Mouse (Mus musculus): ENCODE measurements around the gene Rbm19. TPM values are rescaled to one million over a fixed set of nuclear protein-coding genes. Genes with fewer than 3 reads are reported as not detected.
A peak's percentile ranks its signal among the peaks of the same experiment; 100 is the strongest.

Gene Rbm19
- polyA plus RNA-seq, 1 experiment from 2014 or later, result 21.9 TPM

DNA sequence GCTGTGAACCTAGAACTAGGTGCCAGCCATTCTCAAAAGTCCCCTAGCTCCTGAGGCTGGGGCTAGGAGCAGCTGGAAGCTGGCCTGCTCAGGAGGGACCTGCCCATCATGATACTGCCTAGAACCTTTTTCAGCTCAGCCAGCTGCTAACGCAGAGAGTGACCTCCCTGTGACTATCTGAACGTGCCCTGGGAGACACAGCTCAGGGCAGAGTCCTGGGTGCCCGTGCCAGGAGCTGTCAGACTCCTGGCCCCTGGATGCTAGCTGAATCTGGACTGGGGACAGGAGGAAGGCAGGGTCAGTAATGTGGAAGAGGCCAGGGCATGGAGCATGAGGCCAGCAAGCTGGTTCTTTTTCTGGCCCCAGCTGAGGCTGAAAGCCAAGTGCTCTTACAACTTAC is 22.1 kb downstream of the Rbm19 start:
- H3K9ac ChIP-seq (ENCODE audit: low read depth, low read length), result no peak overlapping the region
- no peaks in the 10 kb centered on the region; the same call in 1 of the 2 replicates for H3K36me3 ChIP-seq (ENCODE audit: control insufficient read depth, insufficient read depth, low read length)
- H3K4me3 ChIP-seq (ENCODE audit: low read length), result no peak overlapping the region
- H3K4me2 ChIP-seq (ENCODE audit: low read length), result no peak overlapping the region
- no peaks in the 10 kb centered on the region for H3K4me1 ChIP-seq (ENCODE audit: control insufficient read depth, insufficient read depth, low read depth, low read length)
- H3K27ac ChIP-seq (ENCODE audit: low read depth, low read length), result no peak overlapping the region
- H3K27me3 ChIP-seq (replicated peaks; ENCODE audit: control insufficient read depth, insufficient read depth, low read length), result no peaks in the 10 kb centered on the region
- no peaks in the 10 kb centered on the region for H3K9me3 ChIP-seq (ENCODE audit: control insufficient read depth, low read length)
- ATAC-seq, result no peak
- WGBS, result 74% methylated on average over 3 of the region's 3 CpGs

DNA sequence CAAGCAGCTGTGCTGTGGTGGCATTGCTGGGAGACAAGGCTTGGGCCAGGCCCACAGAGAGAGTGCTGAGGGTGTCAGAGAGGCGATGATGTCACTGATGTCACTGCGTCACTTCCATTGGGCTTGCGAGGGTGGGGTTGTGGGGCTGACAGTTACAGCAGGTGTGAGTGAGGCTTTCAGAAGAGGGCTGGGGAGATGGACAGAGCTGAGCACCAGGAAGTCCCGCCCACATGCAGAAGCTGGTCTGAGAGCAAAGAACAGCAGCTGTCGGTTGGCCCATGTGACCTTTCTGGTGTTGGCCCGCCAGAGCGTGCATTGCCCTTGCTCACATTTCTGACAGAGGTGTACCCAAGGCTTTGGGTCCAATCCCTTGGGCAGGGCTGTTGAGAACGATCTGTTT is 23.0 kb downstream of the Rbm19 start:
- Histone ChIP-seq H3K36me3 (ENCODE audit: control insufficient read depth, insufficient read depth, low read length) (peaks cover under 1% of the 10 kb centered on the region; the same call in 1 of the 2 replicates), H3K9ac (ENCODE audit: low read depth, low read length) (no peak overlapping the region), H3K27me3 (replicated peaks; ENCODE audit: control insufficient read depth, insufficient read depth, low read length) (no peaks in the 10 kb centered on the region), H3K27ac (ENCODE audit: low read depth, low read length) (no peak overlapping the region), H3K4me1 (ENCODE audit: control insufficient read depth, insufficient read depth, low read depth, low read length) (no peaks in the 10 kb centered on the region), H3K9me3 (ENCODE audit: control insufficient read depth, low read length) (no peaks in the 10 kb centered on the region), H3K4me3 (ENCODE audit: low read length) (no peak overlapping the region), H3K4me2 (ENCODE audit: low read length) (no peak overlapping the region)
- 74% methylated on average over 8 of the region's 8 CpGs for WGBS
- no peak for ATAC-seq

DNA sequence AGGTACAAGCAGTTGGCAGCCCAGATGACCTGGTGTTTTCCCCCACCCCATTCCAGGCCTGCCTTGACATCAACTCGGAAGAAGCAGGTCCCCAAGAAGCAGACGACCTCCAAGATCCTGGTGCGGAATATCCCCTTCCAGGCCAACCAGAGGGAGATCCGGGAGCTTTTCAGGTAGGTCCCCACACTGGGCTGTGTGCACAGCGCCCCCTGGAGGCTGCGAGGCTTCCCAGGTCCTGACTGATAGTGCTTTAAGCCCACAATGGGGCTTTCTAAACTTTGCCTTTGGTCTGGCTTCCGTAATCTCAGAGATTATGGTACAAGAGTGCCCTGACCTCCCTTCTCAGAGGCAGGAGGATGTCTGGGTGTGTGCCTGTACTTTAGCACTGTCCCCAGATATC is 27.7 kb downstream of the Rbm19 start:
- 55% methylated on average over 7 of the region's 7 CpGs for WGBS
- H3K4me1 ChIP-seq (ENCODE audit: control insufficient read depth, insufficient read depth, low read depth, low read length), result no peaks in the 10 kb centered on the region; the same call in 1 of the 2 replicates

DNA sequence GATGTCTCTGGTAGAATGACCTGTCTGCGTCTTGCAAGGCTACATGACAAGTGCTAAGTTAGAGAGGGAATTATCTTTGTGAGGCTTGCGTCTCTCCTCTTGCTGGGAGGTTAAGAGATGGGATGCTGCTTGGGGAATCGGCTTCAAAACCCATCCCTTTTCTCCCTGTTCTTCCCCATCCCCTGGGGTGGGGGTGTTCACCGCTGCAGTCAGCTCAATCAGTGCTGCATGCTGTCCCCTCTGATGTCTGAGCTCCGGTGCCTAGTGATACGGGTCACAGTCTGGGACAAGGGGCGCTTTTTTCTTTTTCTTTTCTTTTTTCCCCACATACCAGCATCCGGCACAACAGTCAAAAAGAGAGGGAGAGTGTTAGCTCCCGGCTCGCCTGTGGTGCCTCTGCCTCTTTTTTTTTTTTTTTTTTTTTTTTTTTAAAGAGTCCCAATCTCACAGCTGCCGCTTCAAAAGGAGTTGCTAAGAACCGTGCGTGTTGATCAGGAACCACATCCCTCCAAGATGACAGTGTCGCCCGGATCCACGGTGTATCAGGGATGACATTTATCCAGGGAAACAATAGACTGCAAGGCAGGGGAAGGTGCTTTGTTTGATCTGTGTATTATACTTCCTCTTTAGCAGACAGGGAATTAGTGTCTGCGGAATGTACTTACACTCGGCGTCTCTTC is 29.2 kb downstream of the Rbm19 start:
- H3K9ac ChIP-seq (ENCODE audit: low read depth, low read length), result peak overlapping the region; percentile 47
- ATAC-seq, result peak; percentile 18; the same call in 1 of the 2 replicates
- no peaks in the 10 kb centered on the region for H3K9me3 ChIP-seq (ENCODE audit: control insufficient read depth, low read length)
- H3K36me3 ChIP-seq (ENCODE audit: control insufficient read depth, insufficient read depth, low read length), result peaks cover 8% of the 10 kb centered on the region; the same call in 1 of the 2 replicates
- no peaks in the 10 kb centered on the region for H3K27me3 ChIP-seq (replicated peaks; ENCODE audit: control insufficient read depth, insufficient read depth, low read length)
- no peaks in the 10 kb centered on the region; the same call in 1 of the 2 replicates for H3K4me1 ChIP-seq (ENCODE audit: control insufficient read depth, insufficient read depth, low read depth, low read length)
- WGBS, result 31% methylated on average over 19 of the region's 19 CpGs
- H3K4me2 ChIP-seq (ENCODE audit: low read length), result 0 out of 2 replicates have a peak overlapping the region, but pooled peaks have one; percentile 18
- H3K27ac ChIP-seq (ENCODE audit: low read depth, low read length), result peak overlapping the region; percentile 36; the same call in 1 of the 2 replicates
- no peak overlapping the region for H3K4me3 ChIP-seq (ENCODE audit: low read length)

More for the DNA sequence above, 27.7 kb downstream of the Rbm19 start:
- peaks cover 8% of the 10 kb centered on the region; the same call in 1 of the 2 replicates for H3K36me3 ChIP-seq (ENCODE audit: control insufficient read depth, insufficient read depth, low read length)
- no peak overlapping the region for H3K4me2 ChIP-seq (ENCODE audit: low read length)
- no peak overlapping the region for H3K9ac ChIP-seq (ENCODE audit: low read depth, low read length)
- H3K27ac ChIP-seq (ENCODE audit: low read depth, low read length), result no peak overlapping the region
- no peak overlapping the region for H3K4me3 ChIP-seq (ENCODE audit: low read length)
- no peaks in the 10 kb centered on the region for H3K27me3 ChIP-seq (replicated peaks; ENCODE audit: control insufficient read depth, insufficient read depth, low read length)
- ATAC-seq, result no peak
- no peaks in the 10 kb centered on the region for H3K9me3 ChIP-seq (ENCODE audit: control insufficient read depth, low read length)

DNA sequence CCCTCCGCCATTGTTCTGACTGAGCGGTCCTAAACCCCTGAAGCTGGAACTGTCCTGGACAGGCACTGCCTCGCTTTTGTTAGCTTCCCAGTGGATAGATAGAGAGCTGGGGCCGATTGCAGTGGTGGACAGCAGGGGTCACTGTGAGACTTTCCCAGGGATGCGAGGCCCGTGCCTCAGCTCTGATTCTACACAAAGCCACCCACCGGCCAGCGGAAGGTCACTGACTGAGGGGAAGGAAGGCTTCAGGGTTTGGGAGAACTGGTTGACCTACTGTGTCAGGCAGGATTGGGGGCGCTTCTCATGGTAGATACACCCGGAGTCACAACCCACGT is 29.8 kb downstream of the Rbm19 start:
- peak overlapping the region; percentile 7; the same call in 1 of the 2 replicates for H3K9ac ChIP-seq (ENCODE audit: low read depth, low read length)
- 0 out of 2 replicates have a peak overlapping the region, but pooled peaks have one; percentile 18 for H3K4me2 ChIP-seq (ENCODE audit: low read length)
- H3K4me1 ChIP-seq (ENCODE audit: control insufficient read depth, insufficient read depth, low read depth, low read length), result no peaks in the 10 kb centered on the region; the same call in 1 of the 2 replicates
- peak; percentile 87 for ATAC-seq
- peak overlapping the region; percentile 48; the same call in 1 of the 2 replicates for H3K27ac ChIP-seq (ENCODE audit: low read depth, low read length)
- no peak overlapping the region for H3K4me3 ChIP-seq (ENCODE audit: low read length)
- H3K36me3 ChIP-seq (ENCODE audit: control insufficient read depth, insufficient read depth, low read length), result peaks cover 8% of the 10 kb centered on the region; the same call in 1 of the 2 replicates
- no peaks in the 10 kb centered on the region for H3K27me3 ChIP-seq (replicated peaks; ENCODE audit: control insufficient read depth, insufficient read depth, low read length)
- 26% methylated on average over 11 of the region's 11 CpGs for WGBS
- H3K9me3 ChIP-seq (ENCODE audit: control insufficient read depth, low read length), result no peaks in the 10 kb centered on the region

DNA sequence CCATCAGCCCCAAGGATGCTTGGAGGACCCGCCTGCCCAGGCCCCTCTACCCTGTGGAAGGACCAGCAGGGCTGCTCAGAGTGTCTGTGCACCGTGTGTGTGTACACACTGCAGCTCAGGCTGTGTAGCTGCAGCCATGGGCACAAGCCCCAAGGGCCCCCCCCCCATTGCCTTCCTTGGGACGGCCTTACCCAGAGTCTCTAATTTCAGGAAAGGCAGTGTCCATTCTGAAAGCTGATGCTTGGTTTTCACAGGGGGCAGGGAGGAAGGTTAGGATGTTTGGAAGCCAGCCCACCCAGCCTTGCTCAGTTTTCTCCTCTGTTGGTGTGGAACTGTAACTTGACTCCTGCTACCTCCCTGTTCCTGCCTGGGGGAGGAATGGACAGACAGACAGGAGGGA is 30.6 kb downstream of the Rbm19 start:
- H3K9ac ChIP-seq (ENCODE audit: low read depth, low read length), result no peak overlapping the region; the same call in 1 of the 2 replicates
- no peak overlapping the region for H3K4me3 ChIP-seq (ENCODE audit: low read length)
- H3K27ac ChIP-seq (ENCODE audit: low read depth, low read length), result no peak overlapping the region
- WGBS, result 81% methylated on average over 3 of the region's 3 CpGs
- no peak overlapping the region for H3K4me2 ChIP-seq (ENCODE audit: low read length)
- H3K36me3 ChIP-seq (ENCODE audit: control insufficient read depth, insufficient read depth, low read length), result peaks cover 8% of the 10 kb centered on the region; the same call in 1 of the 2 replicates
- H3K27me3 ChIP-seq (replicated peaks; ENCODE audit: control insufficient read depth, insufficient read depth, low read length), result no peaks in the 10 kb centered on the region
- ATAC-seq, result no peak
- no peaks in the 10 kb centered on the region for H3K9me3 ChIP-seq (ENCODE audit: control insufficient read depth, low read length)
- H3K4me1 ChIP-seq (ENCODE audit: control insufficient read depth, insufficient read depth, low read depth, low read length), result no peaks in the 10 kb centered on the region; the same call in 1 of the 2 replicates

DNA sequence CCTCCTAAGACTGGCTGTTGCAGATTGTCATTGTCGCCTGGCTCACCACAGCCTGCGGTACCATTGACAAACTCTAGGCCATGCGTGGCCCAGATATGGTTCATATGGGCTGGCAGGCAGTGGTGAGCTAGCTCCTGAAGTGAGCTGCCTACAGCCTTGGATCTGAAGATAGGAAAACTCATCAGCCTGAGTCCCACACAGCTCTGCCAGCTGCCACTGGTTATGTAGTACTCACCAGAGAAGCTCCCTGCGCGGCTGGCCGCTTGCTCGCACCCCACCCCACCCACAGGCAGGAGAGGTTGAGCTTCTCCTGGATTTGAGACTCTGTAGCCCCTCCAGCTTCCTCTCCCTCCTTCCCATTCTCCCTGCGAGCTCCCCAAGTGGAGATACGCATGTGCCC is 32.0 kb downstream of the Rbm19 start:
- H3K4me2 ChIP-seq (ENCODE audit: low read length), result no peak overlapping the region
- H3K36me3 ChIP-seq (ENCODE audit: control insufficient read depth, insufficient read depth, low read length), result peaks cover 8% of the 10 kb centered on the region; the same call in 1 of the 2 replicates
- no peaks in the 10 kb centered on the region; the same call in 1 of the 2 replicates for H3K4me1 ChIP-seq (ENCODE audit: control insufficient read depth, insufficient read depth, low read depth, low read length)
- H3K9ac ChIP-seq (ENCODE audit: low read depth, low read length), result no peak overlapping the region
- H3K9me3 ChIP-seq (ENCODE audit: control insufficient read depth, low read length), result no peaks in the 10 kb centered on the region
- H3K27me3 ChIP-seq (replicated peaks; ENCODE audit: control insufficient read depth, insufficient read depth, low read length), result no peaks in the 10 kb centered on the region
- H3K27ac ChIP-seq (ENCODE audit: low read depth, low read length), result no peak overlapping the region
- no peak for ATAC-seq
- WGBS, result 84% methylated on average over 9 of the region's 9 CpGs
- no peak overlapping the region for H3K4me3 ChIP-seq (ENCODE audit: low read length)

DNA sequence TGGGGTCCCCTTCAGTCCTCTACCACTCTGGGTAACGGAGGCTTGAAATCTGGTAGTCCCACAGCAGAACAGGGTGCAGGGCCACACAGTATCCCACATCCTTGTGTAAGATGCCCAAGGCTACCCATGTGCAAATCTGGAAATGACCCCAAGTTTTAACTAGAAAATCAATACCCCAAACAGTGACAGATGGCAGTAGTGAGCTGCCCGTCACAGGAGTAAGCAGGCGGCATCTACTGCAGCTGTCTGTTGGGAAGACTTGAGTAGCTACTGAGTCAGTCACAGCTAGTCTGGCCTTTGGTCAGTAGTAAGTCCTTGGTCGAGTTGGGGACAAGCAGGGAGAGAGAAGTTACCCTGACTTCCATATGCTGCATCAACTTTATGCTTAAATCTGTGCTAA is 34.9 kb downstream of the Rbm19 start:
- 74% methylated on average over 4 of the region's 4 CpGs for WGBS
- H3K4me1 ChIP-seq (ENCODE audit: control insufficient read depth, insufficient read depth, low read depth, low read length), result peaks cover 9% of the 10 kb centered on the region
- no peak overlapping the region for H3K4me3 ChIP-seq (ENCODE audit: low read length)
- no peak overlapping the region for H3K27ac ChIP-seq (ENCODE audit: low read depth, low read length)
- H3K36me3 ChIP-seq (ENCODE audit: control insufficient read depth, insufficient read depth, low read length), result no peaks in the 10 kb centered on the region
- H3K9ac ChIP-seq (ENCODE audit: low read depth, low read length), result no peak overlapping the region
- H3K4me2 ChIP-seq (ENCODE audit: low read length), result no peak overlapping the region
- no peak for ATAC-seq
- no peaks in the 10 kb centered on the region for H3K27me3 ChIP-seq (replicated peaks; ENCODE audit: control insufficient read depth, insufficient read depth, low read length)
- H3K9me3 ChIP-seq (ENCODE audit: control insufficient read depth, low read length), result no peaks in the 10 kb centered on the region

DNA sequence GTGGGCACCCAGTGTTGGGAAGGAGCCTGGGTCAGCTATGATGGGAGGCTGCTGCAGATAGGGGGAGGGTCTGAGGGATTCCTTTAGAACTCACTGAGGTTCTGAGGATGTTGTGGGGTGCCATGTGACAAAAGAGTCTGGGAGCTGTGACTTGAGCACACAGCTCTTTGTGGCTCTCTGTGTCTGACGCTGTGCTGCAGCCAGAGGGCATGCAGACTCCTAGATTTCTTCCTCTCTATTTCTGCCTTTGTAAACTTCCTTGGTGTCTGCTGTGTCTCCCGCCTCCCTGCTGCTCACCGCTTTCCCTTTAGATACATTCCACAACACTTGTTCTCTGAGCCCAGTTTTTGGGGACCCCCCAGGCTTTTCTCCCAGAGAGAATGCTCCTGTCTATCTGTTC is 36.9 kb downstream of the Rbm19 start:
- H3K4me2 ChIP-seq (ENCODE audit: low read length), result no peak overlapping the region
- no peak overlapping the region for H3K4me3 ChIP-seq (ENCODE audit: low read length)
- whole genome bisulfite sequencing, result 70% methylated on average over 3 of the region's 3 CpGs
- no peak for ATAC-seq
- no peak overlapping the region for H3K27ac ChIP-seq (ENCODE audit: low read depth, low read length)
- H3K9me3 ChIP-seq (ENCODE audit: control insufficient read depth, low read length), result no peaks in the 10 kb centered on the region
- H3K27me3 ChIP-seq (replicated peaks; ENCODE audit: control insufficient read depth, insufficient read depth, low read length), result no peaks in the 10 kb centered on the region
- H3K9ac ChIP-seq (ENCODE audit: low read depth, low read length), result no peak overlapping the region
- no peaks in the 10 kb centered on the region for H3K36me3 ChIP-seq (ENCODE audit: control insufficient read depth, insufficient read depth, low read length)
- H3K4me1 ChIP-seq (ENCODE audit: control insufficient read depth, insufficient read depth, low read depth, low read length), result peaks cover 9% of the 10 kb centered on the region

Measured in hindbrain, embryonic 16.5 days (tissue).